Mouse (Mus musculus) kidney, embryonic 14.5 days (tissue): Measurements from ENCODE around the gene Doxl2. TPM values are rescaled to one million over a fixed set of nuclear protein-coding genes. Genes with fewer than 3 reads are reported as not detected.

Source experiments
- polyA plus RNA-seq: library from polyadenylated mRNA; unstranded; fragments of >200 nt; fragmentation: Nextera tagmentation; extraction: Ambion mirVana; gene quantifications from 2 replicates; pipeline ENCODE4 v1.2.1, GENCODE M21; 2014

Doxl2 gene
- polyA plus RNA-seq, 1 experiment from 2014 or later, result not detected

Other genes with a start within 250 kb of the Doxl2 start
- 21.1 and 27.9 TPM in 2 replicates for gene Gimap1, start 235.9 kb upstream of the Doxl2 start, polyA plus RNA-seq
- gene Gimap5, start 228.8 kb upstream of the Doxl2 start, polyA plus RNA-seq, result 12.7 and 13.6 TPM in 2 replicates
- gene Gimap3, start 204.1 kb upstream of the Doxl2 start, polyA plus RNA-seq, result not detected in 2 replicates
- gene Tmem176a, start 134.0 kb upstream of the Doxl2 start, polyA plus RNA-seq, result 123 and 135 TPM in 2 replicates
- 308 and 313 TPM in 2 replicates for gene Tmem176b, start 133.5 kb upstream of the Doxl2 start, polyA plus RNA-seq
- gene Aoc1, start 102.1 kb upstream of the Doxl2 start, polyA plus RNA-seq, result 0.99 and 1.4 TPM in 2 replicates
- not detected in 2 replicates for gene 1600015I10Rik, start 45.1 kb upstream of the Doxl2 start, polyA plus RNA-seq
- not detected in 2 replicates for gene Svs1, start 11.9 kb downstream of the Doxl2 start, polyA plus RNA-seq
- gene Gpnmb, start 61.6 kb downstream of the Doxl2 start, polyA plus RNA-seq, result 0.17 and 0.28 TPM in 2 replicates
- gene Malsu1, start 98.8 kb downstream of the Doxl2 start, polyA plus RNA-seq, result 75.1 and 84.5 TPM in 2 replicates
- gene Igf2bp3, start 240.0 kb downstream of the Doxl2 start, polyA plus RNA-seq, result 56.0 and 73.4 TPM in 2 replicates